Mouse (Mus musculus): Measurements from ENCODE around the gene Dcdc2a. TPM values are rescaled to one million over a fixed set of nuclear protein-coding genes. Genes with fewer than 3 reads are reported as not detected.

Dcdc2a gene
- polyA plus RNA-seq, 1 experiment from 2014 or later: 0.70 TPM

- Histone ChIP-seq H3K4me1 (replicated peaks; ENCODE audit: control insufficient read depth, insufficient read depth, low read length) (no peaks in the 10 kb centered on the region), H3K4me2 (ENCODE audit: low read length) (no peak overlapping the region), H3K27me3 (replicated peaks; ENCODE audit: control insufficient read depth, insufficient read depth, low read length) (no peaks in the 10 kb centered on the region), H3K9ac (ENCODE audit: low read length) (no peak overlapping the region), H3K36me3 (ENCODE audit: control insufficient read depth, insufficient read depth, low read length) (no peaks in the 10 kb centered on the region), H3K4me3 (ENCODE audit: low read depth, low read length) (no peak overlapping the region), H3K27ac (ENCODE audit: low read depth) (no peak overlapping the region), H3K9me3 (ENCODE audit: control insufficient read depth, low read length) (no peaks in the 10 kb centered on the region)
- 17% methylated on average over 7 of the region's 7 CpGs for whole genome bisulfite sequencing
- ATAC-seq (replicated peaks; ENCODE audit: low FRiP score, low TSS enrichment, low read depth) (no peak), DNase-seq (ENCODE audit: low spot score) (no peak)
Measured at GRCm38 (mm10) chr13:25077262-25077661, 21.5 kb downstream of the Dcdc2a start.

- WGBS: 4% methylated on average over 15 of the region's 15 CpGs
- ATAC-seq (replicated peaks; ENCODE audit: low FRiP score, low TSS enrichment, low read depth) (no peak), DNase-seq (ENCODE audit: low spot score) (no peak)
- Histone ChIP-seq H3K27ac (ENCODE audit: low read depth) (no peak overlapping the region), H3K9me3 (ENCODE audit: control insufficient read depth, low read length) (no peaks in the 10 kb centered on the region), H3K4me2 (ENCODE audit: low read length) (peak overlapping the region; percentile 29), H3K27me3 (replicated peaks; ENCODE audit: control insufficient read depth, insufficient read depth, low read length) (no peaks in the 10 kb centered on the region), H3K4me3 (ENCODE audit: low read depth, low read length) (no peak overlapping the region), H3K9ac (ENCODE audit: low read length) (no peak overlapping the region), H3K4me1 (replicated peaks; ENCODE audit: control insufficient read depth, insufficient read depth, low read length) (no peaks in the 10 kb centered on the region), H3K36me3 (ENCODE audit: control insufficient read depth, insufficient read depth, low read length) (no peaks in the 10 kb centered on the region)
Measured at GRCm38 (mm10) chr13:25083144-25083572, 27.4 kb downstream of the Dcdc2a start.

- H3K9ac ChIP-seq (ENCODE audit: low read length): no peak overlapping the region
- no peak overlapping the region for H3K4me3 ChIP-seq (ENCODE audit: low read depth, low read length)
- no peaks in the 10 kb centered on the region for H3K27me3 ChIP-seq (replicated peaks; ENCODE audit: control insufficient read depth, insufficient read depth, low read length)
- H3K4me2 ChIP-seq (ENCODE audit: low read length): no peak overlapping the region
- no peaks in the 10 kb centered on the region for H3K36me3 ChIP-seq (ENCODE audit: control insufficient read depth, insufficient read depth, low read length)
- no peaks in the 10 kb centered on the region for H3K9me3 ChIP-seq (ENCODE audit: control insufficient read depth, low read length)
- 84% methylated on average over 7 of the region's 7 CpGs for WGBS
- ATAC-seq (replicated peaks; ENCODE audit: low FRiP score, low TSS enrichment, low read depth) (no peak), DNase-seq (ENCODE audit: low spot score) (no peak)
- no peak overlapping the region for H3K27ac ChIP-seq (ENCODE audit: low read depth)
- no peaks in the 10 kb centered on the region for H3K4me1 ChIP-seq (replicated peaks; ENCODE audit: control insufficient read depth, insufficient read depth, low read length)
Measured at GRCm38 (mm10) chr13:25085147-25085546, 29.3 kb downstream of the Dcdc2a start.

GRCm38 (mm10) chr13:25091347-25091746, 35.5 kb downstream of the Dcdc2a start:
- no peaks in the 10 kb centered on the region for H3K4me1 ChIP-seq (replicated peaks; ENCODE audit: control insufficient read depth, insufficient read depth, low read length)
- H3K36me3 ChIP-seq (ENCODE audit: control insufficient read depth, insufficient read depth, low read length): no peaks in the 10 kb centered on the region
- H3K4me2 ChIP-seq (ENCODE audit: low read length): no peak overlapping the region
- DNase-seq (ENCODE audit: low spot score): no peak
- no peak overlapping the region for H3K4me3 ChIP-seq (ENCODE audit: low read depth, low read length)
- 73% methylated on average over 5 of the region's 5 CpGs for WGBS
- no peaks in the 10 kb centered on the region for H3K27me3 ChIP-seq (replicated peaks; ENCODE audit: control insufficient read depth, insufficient read depth, low read length)
- no peak overlapping the region for H3K9ac ChIP-seq (ENCODE audit: low read length)
- no peak for ATAC-seq (replicated peaks; ENCODE audit: low FRiP score, low TSS enrichment, low read depth)
- H3K27ac ChIP-seq (ENCODE audit: low read depth): no peak overlapping the region
- no peaks in the 10 kb centered on the region for H3K9me3 ChIP-seq (ENCODE audit: control insufficient read depth, low read length)

- WGBS: 88% methylated on average over 4 of the region's 4 CpGs
- Histone ChIP-seq H3K4me1 (replicated peaks; ENCODE audit: control insufficient read depth, insufficient read depth, low read length) (0 out of 2 replicates have a peak, but pooled peaks cover 2% of the 10 kb centered on the region), H3K27ac (ENCODE audit: low read depth) (no peak overlapping the region)
Measured at GRCm38 (mm10) chr13:25093776-25094175, 38.0 kb downstream of the Dcdc2a start.

GRCm38 (mm10) chr13:25094381-25094780, 38.6 kb downstream of the Dcdc2a start:
- Histone ChIP-seq H3K4me3 (ENCODE audit: low read depth, low read length) (no peak overlapping the region), H3K27ac (ENCODE audit: low read depth) (no peak overlapping the region), H3K27me3 (replicated peaks; ENCODE audit: control insufficient read depth, insufficient read depth, low read length) (no peaks in the 10 kb centered on the region), H3K4me2 (ENCODE audit: low read length) (no peak overlapping the region), H3K4me1 (replicated peaks; ENCODE audit: control insufficient read depth, insufficient read depth, low read length) (0 out of 2 replicates have a peak, but pooled peaks cover 2% of the 10 kb centered on the region), H3K36me3 (ENCODE audit: control insufficient read depth, insufficient read depth, low read length) (no peaks in the 10 kb centered on the region), H3K9ac (ENCODE audit: low read length) (no peak overlapping the region), H3K9me3 (ENCODE audit: control insufficient read depth, low read length) (no peaks in the 10 kb centered on the region)
- ATAC-seq (replicated peaks; ENCODE audit: low FRiP score, low TSS enrichment, low read depth): no peak
- WGBS: 54% methylated on average over 4 of the region's 4 CpGs
- DNase-seq (ENCODE audit: low spot score): no peak

More at GRCm38 (mm10) chr13:25093776-25094175, 38.0 kb downstream of the Dcdc2a start:
- no peak overlapping the region for H3K4me2 ChIP-seq (ENCODE audit: low read length)
- no peak overlapping the region for H3K9ac ChIP-seq (ENCODE audit: low read length)
- no peak overlapping the region for H3K4me3 ChIP-seq (ENCODE audit: low read depth, low read length)
- ATAC-seq (replicated peaks; ENCODE audit: low FRiP score, low TSS enrichment, low read depth) (no peak), DNase-seq (ENCODE audit: low spot score) (no peak)
- H3K9me3 ChIP-seq (ENCODE audit: control insufficient read depth, low read length): no peaks in the 10 kb centered on the region
- H3K36me3 ChIP-seq (ENCODE audit: control insufficient read depth, insufficient read depth, low read length): no peaks in the 10 kb centered on the region
- H3K27me3 ChIP-seq (replicated peaks; ENCODE audit: control insufficient read depth, insufficient read depth, low read length): no peaks in the 10 kb centered on the region

- H3K36me3 ChIP-seq (ENCODE audit: control insufficient read depth, insufficient read depth, low read length): no peaks in the 10 kb centered on the region
- ATAC-seq (replicated peaks; ENCODE audit: low FRiP score, low TSS enrichment, low read depth): no peak
- H3K27me3 ChIP-seq (replicated peaks; ENCODE audit: control insufficient read depth, insufficient read depth, low read length): no peaks in the 10 kb centered on the region
- 0 out of 2 replicates have a peak, but pooled peaks cover 2% of the 10 kb centered on the region for H3K4me1 ChIP-seq (replicated peaks; ENCODE audit: control insufficient read depth, insufficient read depth, low read length)
- no peak overlapping the region for H3K27ac ChIP-seq (ENCODE audit: low read depth)
- H3K9me3 ChIP-seq (ENCODE audit: control insufficient read depth, low read length): no peaks in the 10 kb centered on the region
- WGBS: 62% methylated on average over 8 of the region's 8 CpGs
- no peak overlapping the region for H3K4me3 ChIP-seq (ENCODE audit: low read depth, low read length)
- 0 out of 2 replicates have a peak overlapping the region, but pooled peaks have one; percentile 7 for H3K4me2 ChIP-seq (ENCODE audit: low read length)
- no peak for DNase-seq (ENCODE audit: low spot score)
- H3K9ac ChIP-seq (ENCODE audit: low read length): no peak overlapping the region
Measured at GRCm38 (mm10) chr13:25097348-25097747, 41.5 kb downstream of the Dcdc2a start.

GRCm38 (mm10) chr13:25098578-25098977, 42.8 kb downstream of the Dcdc2a start:
- Histone ChIP-seq H3K36me3 (ENCODE audit: control insufficient read depth, insufficient read depth, low read length) (no peaks in the 10 kb centered on the region), H3K4me1 (replicated peaks; ENCODE audit: control insufficient read depth, insufficient read depth, low read length) (0 out of 2 replicates have a peak, but pooled peaks cover 2% of the 10 kb centered on the region), H3K27ac (ENCODE audit: low read depth) (no peak overlapping the region), H3K4me3 (ENCODE audit: low read depth, low read length) (no peak overlapping the region), H3K9ac (ENCODE audit: low read length) (no peak overlapping the region), H3K27me3 (replicated peaks; ENCODE audit: control insufficient read depth, insufficient read depth, low read length) (no peaks in the 10 kb centered on the region), H3K9me3 (ENCODE audit: control insufficient read depth, low read length) (no peaks in the 10 kb centered on the region), H3K4me2 (ENCODE audit: low read length) (no peak overlapping the region)
- DNase-seq (ENCODE audit: low spot score) (no peak), ATAC-seq (replicated peaks; ENCODE audit: low FRiP score, low TSS enrichment, low read depth) (no peak)
- 47% methylated on average over 5 of the region's 5 CpGs for WGBS

- H3K27ac ChIP-seq (ENCODE audit: low read depth): no peak overlapping the region
- DNase-seq (ENCODE audit: low spot score) (no peak), ATAC-seq (replicated peaks; ENCODE audit: low FRiP score, low TSS enrichment, low read depth) (no peak)
- H3K4me3 ChIP-seq (ENCODE audit: low read depth, low read length): no peak overlapping the region
- no peak overlapping the region for H3K9ac ChIP-seq (ENCODE audit: low read length)
- H3K9me3 ChIP-seq (ENCODE audit: control insufficient read depth, low read length): no peaks in the 10 kb centered on the region
- H3K27me3 ChIP-seq (replicated peaks; ENCODE audit: control insufficient read depth, insufficient read depth, low read length): no peaks in the 10 kb centered on the region
- WGBS: 68% methylated on average over 3 of the region's 3 CpGs
- no peaks in the 10 kb centered on the region for H3K36me3 ChIP-seq (ENCODE audit: control insufficient read depth, insufficient read depth, low read length)
- no peak overlapping the region for H3K4me2 ChIP-seq (ENCODE audit: low read length)
- H3K4me1 ChIP-seq (replicated peaks; ENCODE audit: control insufficient read depth, insufficient read depth, low read length): 0 out of 2 replicates have a peak, but pooled peaks cover 2% of the 10 kb centered on the region
Measured at GRCm38 (mm10) chr13:25099508-25099907, 43.7 kb downstream of the Dcdc2a start.
